Mouse (Mus musculus) 3T3-L1 (cell line): ENCODE data around the gene Foxs1.

Experiments
- DNase-seq: peaks from one replicate; pipeline ENCODE4 v3.0.0-alpha.2; 2015; ENCODE audit warnings: low read depth, low spot score

The Foxs1 gene

GRCm38 (mm10) chr2:152903586-152903985, 29.4 kb downstream of the Foxs1 start:
- peak; percentile 88 for DNase-seq

GRCm38 (mm10) chr2:152902658-152903057, 30.4 kb downstream of the Foxs1 start:
- no peak for DNase-seq

- no peak for DNase-seq
These were observed 31.7 kb downstream of the Foxs1 start for GRCm38 (mm10) chr2:152901296-152901695.

- no peak for DNase-seq
These were observed 34.0 kb downstream of the Foxs1 start for GRCm38 (mm10) chr2:152899011-152899410.

GRCm38 (mm10) chr2:152896926-152897325, 36.1 kb downstream of the Foxs1 start:
- DNase-seq: no peak

- no peak for DNase-seq
These were observed 37.2 kb downstream of the Foxs1 start for GRCm38 (mm10) chr2:152895834-152896233.

- peak; percentile 47 for DNase-seq
These were observed 44.2 kb downstream of the Foxs1 start for GRCm38 (mm10) chr2:152888774-152889173.

GRCm38 (mm10) chr2:152887230-152887629, 45.8 kb downstream of the Foxs1 start:
- no peak for DNase-seq

- no peak for DNase-seq
These were observed 48.8 kb downstream of the Foxs1 start for GRCm38 (mm10) chr2:152884101-152884645.
